Mouse (Mus musculus): Measurements from ENCODE around the gene Tsc1. TPM values are rescaled to one million over a fixed set of nuclear protein-coding genes. Genes with fewer than 3 reads are reported as not detected.

The Tsc1 gene
- polyA plus RNA-seq, 1 experiment = 22.2 TPM

DNA sequence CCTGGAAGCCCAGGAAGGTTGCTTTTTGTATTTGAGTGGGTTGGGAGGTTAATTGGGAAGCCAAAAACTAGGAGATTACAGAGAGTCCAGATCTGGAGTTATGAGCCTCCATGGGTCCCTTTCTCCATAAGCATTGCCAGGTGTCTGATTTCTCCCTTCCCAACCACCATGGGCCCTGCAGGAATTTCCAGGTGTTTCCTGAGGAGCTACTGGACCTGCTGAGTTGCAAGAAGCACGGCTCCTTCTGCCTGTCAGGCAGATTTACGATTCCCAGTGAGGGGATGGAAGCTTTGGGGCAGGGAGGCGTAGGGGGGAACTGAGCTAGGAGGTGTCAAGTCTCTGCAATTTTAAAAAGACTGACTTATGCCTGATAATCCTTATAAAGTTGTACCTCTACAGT, 24.8 kb downstream of the Tsc1 start:
- Histone ChIP-seq H3K4me3 (ENCODE audit: insufficient read depth, low read length) (no peak overlapping the region), H3K27ac (ENCODE audit: insufficient read depth, low read length) (no peak overlapping the region), H3K4me1 (ENCODE audit: control insufficient read depth, insufficient read depth, low read length) (no peaks in the 10 kb centered on the region)
- TF ChIP-seq CTCF (IDR thresholded peaks at IDR 0.05; ENCODE audit: borderline replicate concordance, insufficient read depth, low read length) = no peak
- no peak for TF ChIP-seq POLR2A (IDR thresholded peaks at IDR 0.05; ENCODE audit: low read depth, low read length)

DNA sequence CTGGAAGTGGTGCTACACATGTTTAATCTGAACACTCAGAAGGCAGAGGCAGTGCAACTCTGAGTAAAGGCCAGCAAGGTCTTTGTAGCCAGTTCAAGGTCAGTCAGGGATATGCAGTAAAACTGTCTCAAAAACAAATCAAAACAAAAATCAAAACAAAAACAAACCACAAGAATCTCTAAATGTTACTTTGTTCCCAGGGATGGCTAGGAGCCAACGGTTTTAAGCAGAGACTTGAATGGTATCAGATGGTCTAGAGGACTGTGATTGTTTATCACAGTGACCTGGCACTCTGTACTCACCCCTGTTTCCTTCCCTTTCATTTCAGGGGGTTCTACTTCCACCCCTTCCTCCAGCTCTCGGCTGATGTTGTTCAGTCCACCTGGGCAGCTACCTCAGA, 30.4 kb downstream of the Tsc1 start:
- no peak for TF ChIP-seq POLR2A (IDR thresholded peaks at IDR 0.05; ENCODE audit: low read depth, low read length)
- no peak for TF ChIP-seq CTCF (IDR thresholded peaks at IDR 0.05; ENCODE audit: borderline replicate concordance, insufficient read depth, low read length)
- H3K4me3 ChIP-seq (ENCODE audit: insufficient read depth, low read length) = no peak overlapping the region
- H3K4me1 ChIP-seq (ENCODE audit: control insufficient read depth, insufficient read depth, low read length) = no peaks in the 10 kb centered on the region
- H3K27ac ChIP-seq (ENCODE audit: insufficient read depth, low read length) = no peak overlapping the region

DNA sequence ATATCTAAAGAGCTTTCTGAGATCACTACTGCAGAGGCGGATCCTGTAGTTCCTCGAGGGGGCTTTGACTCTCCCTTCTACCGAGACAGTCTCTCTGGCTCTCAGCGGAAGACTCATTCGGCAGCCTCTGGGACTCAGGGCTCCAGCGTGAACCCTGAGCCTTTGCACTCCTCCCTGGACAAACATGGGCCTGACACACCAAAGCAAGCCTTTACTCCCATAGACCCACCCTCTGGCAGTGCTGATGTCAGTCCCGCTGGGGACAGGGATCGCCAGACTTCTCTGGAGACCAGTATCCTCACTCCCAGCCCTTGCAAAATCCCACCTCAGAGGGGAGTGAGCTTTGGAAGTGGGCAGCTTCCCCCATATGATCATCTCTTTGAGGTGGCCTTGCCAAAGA, 35.0 kb downstream of the Tsc1 start:
- Histone ChIP-seq H3K4me1 (ENCODE audit: control insufficient read depth, insufficient read depth, low read length) (no peaks in the 10 kb centered on the region), H3K27ac (ENCODE audit: insufficient read depth, low read length) (no peak overlapping the region), H3K4me3 (ENCODE audit: insufficient read depth, low read length) (no peak overlapping the region)
- no peak for TF ChIP-seq CTCF (IDR thresholded peaks at IDR 0.05; ENCODE audit: borderline replicate concordance, insufficient read depth, low read length)
- no peak for TF ChIP-seq POLR2A (IDR thresholded peaks at IDR 0.05; ENCODE audit: low read depth, low read length)

GRCm38 (mm10) chr2:28680710-28681109, 39.7 kb downstream of the Tsc1 start:
- TF ChIP-seq POLR2A (IDR thresholded peaks at IDR 0.05; ENCODE audit: low read depth, low read length) = no peak
- TF ChIP-seq CTCF (IDR thresholded peaks at IDR 0.05; ENCODE audit: borderline replicate concordance, insufficient read depth, low read length) = no peak
- H3K4me3 ChIP-seq (ENCODE audit: insufficient read depth, low read length) = no peak overlapping the region
- H3K4me1 ChIP-seq (ENCODE audit: control insufficient read depth, insufficient read depth, low read length) = no peaks in the 10 kb centered on the region
- no peak overlapping the region for H3K27ac ChIP-seq (ENCODE audit: insufficient read depth, low read length)

- H3K27ac ChIP-seq (ENCODE audit: insufficient read depth, low read length) = no peak overlapping the region
- no peak overlapping the region for H3K4me3 ChIP-seq (ENCODE audit: insufficient read depth, low read length)
- no peaks in the 10 kb centered on the region for H3K4me1 ChIP-seq (ENCODE audit: control insufficient read depth, insufficient read depth, low read length)
- no peak for TF ChIP-seq CTCF (IDR thresholded peaks at IDR 0.05; ENCODE audit: borderline replicate concordance, insufficient read depth, low read length)
- TF ChIP-seq POLR2A (IDR thresholded peaks at IDR 0.05; ENCODE audit: low read depth, low read length) = no peak
Observed at GRCm38 (mm10) chr2:28681718-28682117, 40.7 kb downstream of the Tsc1 start.

DNA sequence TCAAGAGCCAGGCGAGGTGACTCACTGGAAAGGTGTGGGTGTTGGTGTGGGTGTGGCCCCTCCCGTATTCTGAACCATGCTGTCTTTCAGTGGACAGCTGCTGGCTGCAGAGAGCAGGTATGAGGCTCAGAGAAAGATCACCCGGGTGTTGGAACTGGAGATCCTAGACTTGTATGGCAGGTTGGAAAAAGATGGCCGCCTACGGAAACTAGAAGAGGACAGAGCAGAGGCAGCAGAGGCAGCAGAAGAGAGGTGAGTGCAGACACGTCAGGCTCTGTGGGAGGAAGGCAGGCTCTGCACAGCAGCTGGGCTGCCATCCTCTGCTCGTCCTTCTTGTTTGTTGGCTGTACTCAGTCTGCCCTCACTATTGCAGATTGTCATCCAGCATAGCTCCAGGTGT, 44.9 kb downstream of the Tsc1 start:
- TF ChIP-seq CTCF (IDR thresholded peaks at IDR 0.05; ENCODE audit: borderline replicate concordance, insufficient read depth, low read length) (no peak), POLR2A (IDR thresholded peaks at IDR 0.05; ENCODE audit: low read depth, low read length) (no peak)
- no peak overlapping the region for H3K27ac ChIP-seq (ENCODE audit: insufficient read depth, low read length)
- H3K4me3 ChIP-seq (ENCODE audit: insufficient read depth, low read length) = no peak overlapping the region
- no peaks in the 10 kb centered on the region for H3K4me1 ChIP-seq (ENCODE audit: control insufficient read depth, insufficient read depth, low read length)

- H3K27ac ChIP-seq (ENCODE audit: insufficient read depth, low read length) = no peak overlapping the region
- H3K4me1 ChIP-seq (ENCODE audit: control insufficient read depth, insufficient read depth, low read length) = no peaks in the 10 kb centered on the region
- H3K4me3 ChIP-seq (ENCODE audit: insufficient read depth, low read length) = no peak overlapping the region
Observed at GRCm38 (mm10) chr2:28688431-28688830, 47.4 kb downstream of the Tsc1 start.

DNA sequence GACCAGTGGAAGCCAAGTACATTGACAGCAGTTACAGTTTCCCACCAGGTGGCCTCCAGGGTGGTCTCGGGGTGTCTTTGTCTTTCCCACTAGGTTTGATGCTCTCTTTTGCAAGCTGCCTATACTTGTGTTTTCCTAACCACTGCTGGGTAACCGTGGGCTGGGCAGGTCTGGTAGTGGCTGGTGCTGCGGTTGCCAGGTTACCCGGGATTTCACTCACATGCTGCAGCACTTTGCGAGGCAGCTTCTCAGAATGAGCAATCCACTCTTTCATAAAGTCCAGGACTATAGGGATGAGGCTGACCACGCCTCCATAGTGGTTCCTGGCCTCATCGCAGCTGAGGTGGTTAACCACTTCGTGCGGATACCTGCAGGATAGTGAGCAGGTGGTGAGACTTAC, 51.7 kb downstream of the Tsc1 start:
- TF ChIP-seq CTCF (IDR thresholded peaks at IDR 0.05; ENCODE audit: borderline replicate concordance, insufficient read depth, low read length) (no peak), POLR2A (IDR thresholded peaks at IDR 0.05; ENCODE audit: low read depth, low read length) (no peak)
- no peaks in the 10 kb centered on the region for H3K4me1 ChIP-seq (ENCODE audit: control insufficient read depth, insufficient read depth, low read length)
- H3K27ac ChIP-seq (ENCODE audit: insufficient read depth, low read length) = no peak overlapping the region
- no peak overlapping the region for H3K4me3 ChIP-seq (ENCODE audit: insufficient read depth, low read length)

More at GRCm38 (mm10) chr2:28688431-28688830, 47.4 kb downstream of the Tsc1 start:
- TF ChIP-seq CTCF (IDR thresholded peaks at IDR 0.05; ENCODE audit: borderline replicate concordance, insufficient read depth, low read length) (peak; percentile 81; the same call in 1 of the 2 replicates), POLR2A (IDR thresholded peaks at IDR 0.05; ENCODE audit: low read depth, low read length) (no peak)

- H3K4me3 ChIP-seq (ENCODE audit: insufficient read depth, low read length) = no peak overlapping the region
- H3K27ac ChIP-seq (ENCODE audit: insufficient read depth, low read length) = no peak overlapping the region
- H3K4me1 ChIP-seq (ENCODE audit: control insufficient read depth, insufficient read depth, low read length) = no peaks in the 10 kb centered on the region
- no peak for TF ChIP-seq POLR2A (IDR thresholded peaks at IDR 0.05; ENCODE audit: low read depth, low read length)
- TF ChIP-seq CTCF (IDR thresholded peaks at IDR 0.05; ENCODE audit: borderline replicate concordance, insufficient read depth, low read length) = no peak
Observed at GRCm38 (mm10) chr2:28698566-28698965, 57.5 kb downstream of the Tsc1 start.

DNA sequence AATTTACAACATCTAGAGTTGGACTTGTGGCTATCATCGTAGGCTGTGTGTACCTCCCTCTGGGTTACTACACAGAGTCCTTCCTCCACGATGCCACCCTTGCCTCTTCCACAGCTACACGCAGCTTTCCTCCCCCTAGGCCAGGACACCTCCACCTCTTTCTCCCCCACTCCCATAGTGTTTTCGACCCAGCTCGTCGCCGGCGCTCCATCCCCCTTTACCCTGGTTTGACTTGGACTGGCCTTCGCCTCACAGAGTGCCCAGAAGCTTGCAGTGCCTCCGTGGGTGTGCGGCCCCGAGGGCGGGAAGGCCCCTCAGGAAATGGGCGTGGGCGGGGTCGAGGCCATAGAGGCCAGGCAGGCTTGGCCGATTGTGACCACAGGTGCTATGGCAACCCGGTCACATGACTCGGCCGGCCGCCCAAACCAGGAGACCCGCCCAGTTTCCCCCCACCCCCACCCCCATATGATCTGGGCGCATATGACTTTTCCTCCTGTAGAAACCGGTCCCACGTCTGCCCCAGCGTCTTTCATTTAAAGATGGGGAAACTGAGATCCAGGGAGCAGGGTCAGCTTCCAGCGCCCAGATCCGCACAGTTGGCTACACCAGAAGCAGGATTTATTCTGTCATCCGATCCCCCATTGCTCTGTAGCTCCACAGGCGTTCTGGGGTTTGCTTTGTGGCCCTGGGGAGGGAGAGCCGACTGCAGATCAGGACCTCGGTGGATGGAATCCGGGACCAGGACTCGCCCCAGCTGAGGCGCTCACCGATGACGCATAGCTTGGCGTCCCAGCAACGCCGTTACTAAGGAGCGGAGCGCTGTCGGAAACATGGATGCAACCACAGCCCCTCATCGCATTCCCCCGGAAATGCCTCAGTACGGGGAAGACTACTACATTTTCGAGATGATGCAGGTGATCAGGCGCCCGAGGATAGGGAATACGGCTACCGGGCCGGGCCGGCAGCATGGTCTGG, 58.6 kb downstream of the Tsc1 start, which contains the start of the genes Spaca9 and Ak8:
Spaca9 (minus strand) TSS at position 367 of the 975 bp plus-strand sequence.
Ak8 (plus strand) TSS at position 804 of the 975 bp plus-strand sequence.
- Histone ChIP-seq H3K4me1 (ENCODE audit: control insufficient read depth, insufficient read depth, low read length) (no peaks in the 10 kb centered on the region), H3K27ac (ENCODE audit: insufficient read depth, low read length) (peak within 1 kb of the TSS; percentile 12; the same call in 1 of the 2 replicates), H3K4me3 (ENCODE audit: insufficient read depth, low read length) (peak within 1 kb of the TSS; percentile 65)
- peak; percentile 64 for TF ChIP-seq POLR2A (IDR thresholded peaks at IDR 0.05; ENCODE audit: low read depth, low read length)
- no peak for TF ChIP-seq CTCF (IDR thresholded peaks at IDR 0.05; ENCODE audit: borderline replicate concordance, insufficient read depth, low read length)
